Mouse (Mus musculus): ENCODE data around the gene Epas1. TPM values are rescaled to one million over a fixed set of nuclear protein-coding genes. Genes with fewer than 3 reads are reported as not detected.

Gene Epas1
- total and polyA plus RNA-seq, 3 experiments, result not detected

GRCm38 (mm10) chr17:86814320-86814719 is 60.8 kb downstream of the Epas1 start:
- H3K4me1 ChIP-seq (ENCODE audit: control insufficient read depth in 1 of 2, insufficient read depth in 2 of 2, low read length in 2 of 2), result no peaks in the 10 kb centered on the region
- H3K27me3 ChIP-seq (ENCODE audit: control insufficient read depth in 1 of 2, insufficient read depth in 2 of 2, low read length in 2 of 2), result no peaks in the 10 kb centered on the region; a peak in 1 of 4 replicates
- H3K4me3 ChIP-seq (ENCODE audit: control insufficient read depth in 1 of 2, insufficient read depth in 1 of 2, low read depth in 2 of 2, low read length in 2 of 2), result no peak overlapping the region
- 0 out of 2 replicates have a peak, but pooled peaks have one; percentile 41 for TF ChIP-seq MAZ (IDR thresholded peaks at IDR 0.05; ENCODE audit: low read depth, low read length)
- no peak for TF ChIP-seq ZMIZ1 (IDR thresholded peaks at IDR 0.05; ENCODE audit: low read depth, low read length)
- no peaks in the 10 kb centered on the region for H3K36me3 ChIP-seq (ENCODE audit: control insufficient read depth in 1 of 2, insufficient read depth in 2 of 2, low read length in 2 of 2)
- H3K79me2 ChIP-seq (ENCODE audit: control insufficient read depth, insufficient read depth, low read length, poor library complexity), result no peaks in the 10 kb centered on the region
- peak; percentile 66 for DNase-seq (ENCODE audit: low read depth, low spot score)
- H3K27ac ChIP-seq (ENCODE audit: control insufficient read depth, low read depth, low read length), result no peak overlapping the region
- no peak overlapping the region for H3K9ac ChIP-seq (ENCODE audit: control insufficient read depth, low read depth, low read length, poor library complexity, severe bottlenecking)
- no peaks in the 10 kb centered on the region for H3K9me3 ChIP-seq (replicated peaks; ENCODE audit: insufficient read depth, low read length)

- DNase-seq (ENCODE audit: low read depth, low spot score), result no peak
- H3K79me2 ChIP-seq (ENCODE audit: control insufficient read depth, insufficient read depth, low read length, poor library complexity), result no peaks in the 10 kb centered on the region
- no peak overlapping the region for H3K27ac ChIP-seq (ENCODE audit: control insufficient read depth, low read depth, low read length)
- H3K9ac ChIP-seq (ENCODE audit: control insufficient read depth, low read depth, low read length, poor library complexity, severe bottlenecking), result no peak overlapping the region
- no peak for TF ChIP-seq GATA1 (IDR thresholded peaks at IDR 0.05; ENCODE audit: low read depth, low read length)
- no peak for TF ChIP-seq EP300 (IDR thresholded peaks at IDR 0.05; ENCODE audit: low read depth in 1 of 2, low read length in 2 of 2)
- TF ChIP-seq ZNF384 (IDR thresholded peaks at IDR 0.05; ENCODE audit: low read depth, low read length), result no peak
- TF ChIP-seq BHLHE40 (IDR thresholded peaks at IDR 0.05; ENCODE audit: borderline replicate concordance, low read depth, low read length), result no peak
- no peak for TF ChIP-seq MYC (IDR thresholded peaks at IDR 0.05; ENCODE audit: low read depth, low read length)
- no peak for TF ChIP-seq RAD21 (IDR thresholded peaks at IDR 0.05; ENCODE audit: low read depth, low read length)
- TF ChIP-seq CHD2 (IDR thresholded peaks at IDR 0.05; ENCODE audit: low read length), result no peak
- TF ChIP-seq ETS1 (IDR thresholded peaks at IDR 0.05; ENCODE audit: low read depth, low read length), result no peak
- no peak for TF ChIP-seq MAX (IDR thresholded peaks at IDR 0.05; ENCODE audit: low read length)
- no peak for TF ChIP-seq NRF1 (IDR thresholded peaks at IDR 0.05; ENCODE audit: insufficient read depth, low read depth, low read length, poor library complexity, severe bottlenecking)
- TF ChIP-seq SMC3 (IDR thresholded peaks at IDR 0.05; ENCODE audit: low read depth, low read length), result no peak
- TF ChIP-seq USF1 (IDR thresholded peaks at IDR 0.05; ENCODE audit: low read depth, low read length), result no peak
- no peak for TF ChIP-seq RCOR1 (IDR thresholded peaks at IDR 0.05; ENCODE audit: low read depth, low read length)
- no peaks in the 10 kb centered on the region for H3K4me1 ChIP-seq (ENCODE audit: control insufficient read depth in 1 of 2, insufficient read depth in 2 of 2, low read length in 2 of 2)
- no peaks in the 10 kb centered on the region for H3K9me3 ChIP-seq (replicated peaks; ENCODE audit: insufficient read depth, low read length)
- no peaks in the 10 kb centered on the region; a peak in 1 of 4 replicates for H3K27me3 ChIP-seq (ENCODE audit: control insufficient read depth in 1 of 2, insufficient read depth in 2 of 2, low read length in 2 of 2)
- no peak overlapping the region for H3K4me3 ChIP-seq (ENCODE audit: control insufficient read depth in 1 of 2, insufficient read depth in 1 of 2, low read depth in 2 of 2, low read length in 2 of 2)
- no peaks in the 10 kb centered on the region for H3K36me3 ChIP-seq (ENCODE audit: control insufficient read depth in 1 of 2, insufficient read depth in 2 of 2, low read length in 2 of 2)
Observed at GRCm38 (mm10) chr17:86815016-86815865, 61.7 kb downstream of the Epas1 start.
